Mouse (Mus musculus) retina, adult 2 months (tissue): ENCODE results near the gene Tbk1.

Source experiments
- DNase-seq: peaks from one replicate; pipeline ENCODE4 v3.0.0-alpha.2; 2012; ENCODE audit warnings: low read depth, low spot score

The Tbk1 gene

DNA sequence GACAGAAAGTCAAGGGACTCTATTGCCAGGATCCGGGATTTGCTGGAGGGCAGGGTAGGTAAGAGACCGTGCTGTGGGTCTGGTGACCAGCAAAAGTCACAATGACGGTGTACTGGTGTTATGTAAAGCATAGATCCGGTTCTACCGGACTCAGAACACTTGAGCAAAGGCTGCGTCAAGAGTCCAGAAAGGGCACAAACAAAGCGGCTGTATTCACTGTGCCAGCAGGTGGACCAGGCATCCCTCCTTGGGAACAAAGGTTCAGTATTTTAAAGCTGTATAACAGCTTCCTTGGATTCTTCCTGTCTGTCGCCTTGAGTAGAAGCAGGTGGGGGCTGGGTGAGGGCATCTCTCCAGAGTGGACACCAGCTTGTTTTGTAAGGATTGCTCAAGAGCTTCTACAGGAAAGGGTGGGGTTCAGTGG lies 88.1 kb downstream of the Tbk1 start:
- DNase-seq: no peak

DNA sequence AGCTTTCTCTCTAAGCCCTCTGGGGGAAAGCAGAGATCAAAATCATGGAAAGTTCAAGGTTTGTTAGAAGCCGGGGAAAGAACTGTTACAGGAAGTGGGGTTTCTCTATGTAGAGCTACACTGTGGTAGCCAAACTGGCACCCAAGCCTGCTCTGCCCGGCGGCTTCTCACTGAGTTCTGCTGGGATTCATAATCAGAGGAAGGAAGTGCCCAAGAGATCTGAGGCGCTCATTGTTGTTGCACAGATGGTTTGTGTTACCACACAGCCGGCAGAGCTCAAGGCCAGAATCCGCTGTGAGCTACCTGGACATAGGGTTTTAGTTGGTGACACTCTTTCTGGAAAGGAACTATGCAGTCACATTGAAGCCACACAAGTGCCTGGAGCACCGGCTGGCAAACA lies 88.6 kb downstream of the Tbk1 start:
- DNase-seq: no peak

DNA sequence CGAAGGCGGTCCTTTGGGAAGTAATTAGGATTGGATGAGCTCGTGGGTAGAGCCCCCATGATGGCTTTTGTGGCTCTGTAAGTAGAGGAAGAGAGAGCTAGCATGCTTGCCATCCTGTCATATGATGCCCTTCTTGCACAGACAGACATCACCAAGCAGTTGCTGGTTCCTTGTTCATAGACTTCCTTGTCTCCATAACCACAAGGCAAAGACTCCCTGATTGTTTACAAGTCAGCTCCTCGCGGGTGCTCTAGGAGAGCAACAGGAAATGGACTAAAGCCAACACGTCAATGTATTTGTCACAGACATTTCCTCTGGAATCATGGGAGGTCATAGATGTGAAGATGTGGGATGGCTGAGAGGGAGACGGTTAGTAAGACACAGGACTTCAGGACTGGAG lies 90.0 kb downstream of the Tbk1 start:
- DNase-seq: no peak
